Mouse (Mus musculus): ENCODE results near the gene Aspg.
A peak's percentile ranks its signal among the peaks of the same experiment; 100 is the strongest.

The Aspg gene

GRCm38 (mm10) chr12:112106541-112106971 is at the start of gene Aspg:
TSS of gene Aspg (plus strand) at chr12:112106679.
- no peak for DNase-seq

- peak; percentile 29 for DNase-seq
Observed at GRCm38 (mm10) chr12:112077651-112078050, 28.8 kb upstream of the Aspg start.

- DNase-seq = no peak
Observed at GRCm38 (mm10) chr12:112079911-112080310, 26.6 kb upstream of the Aspg start.

GRCm38 (mm10) chr12:112080911-112081310 is 25.6 kb upstream of the Aspg start:
- DNase-seq = no peak

GRCm38 (mm10) chr12:112082241-112082640 is 24.2 kb upstream of the Aspg start:
- no peak for DNase-seq

- no peak for DNase-seq
Observed at GRCm38 (mm10) chr12:112086250-112086649, 20.2 kb upstream of the Aspg start.

GRCm38 (mm10) chr12:112086726-112087125 is 19.8 kb upstream of the Aspg start:
- DNase-seq = no peak

GRCm38 (mm10) chr12:112088609-112089324 is 17.7 kb upstream of the Aspg start:
- no peak for DNase-seq

- DNase-seq = peak; percentile 79
Observed at GRCm38 (mm10) chr12:112091054-112091453, 15.4 kb upstream of the Aspg start.

- DNase-seq = no peak
Observed at GRCm38 (mm10) chr12:112094261-112094880, 12.1 kb upstream of the Aspg start.

GRCm38 (mm10) chr12:112096051-112096732 is 10.3 kb upstream of the Aspg start:
- no peak for DNase-seq

GRCm38 (mm10) chr12:112096733-112097117 is 9.8 kb upstream of the Aspg start:
- no peak for DNase-seq

GRCm38 (mm10) chr12:112100106-112100505 is 6.4 kb upstream of the Aspg start:
- no peak for DNase-seq

- DNase-seq = no peak
Observed at GRCm38 (mm10) chr12:112101045-112101444, 5.4 kb upstream of the Aspg start.

GRCm38 (mm10) chr12:112103179-112103578 is 3.3 kb upstream of the Aspg start:
- no peak for DNase-seq

- no peak for DNase-seq
Observed at GRCm38 (mm10) chr12:112104890-112105289, 1.6 kb upstream of the Aspg start.

GRCm38 (mm10) chr12:112107685-112108084 is 1.2 kb downstream of the Aspg start:
- no peak for DNase-seq

- DNase-seq = no peak
Observed at GRCm38 (mm10) chr12:112108696-112109445, 2.4 kb downstream of the Aspg start.

GRCm38 (mm10) chr12:112109701-112110100 is 3.2 kb downstream of the Aspg start:
- no peak for DNase-seq

- DNase-seq = no peak
Observed at GRCm38 (mm10) chr12:112111323-112111722, 4.8 kb downstream of the Aspg start.

- DNase-seq = no peak
Observed at GRCm38 (mm10) chr12:112112235-112112634, 5.8 kb downstream of the Aspg start.

- no peak for DNase-seq
Observed at GRCm38 (mm10) chr12:112112686-112113396, 6.4 kb downstream of the Aspg start.

- DNase-seq = peak; percentile 68
Observed at GRCm38 (mm10) chr12:112113710-112114109, 7.2 kb downstream of the Aspg start.

Data from cerebellum, adult 9-11 months (tissue).